Mouse (Mus musculus) cerebral cortex, adult 2 months (tissue): Measurements from ENCODE around the gene Ppp2r5a.

Source experiments
- WGBS: fragments of 180-500 bp; shearing (Covaris S2); methylation state at CpG from one replicate; pipeline ENCODE4 v1.1.7; 2018; 5-methylcytosine and 5-hydroxymethylcytosine counted together

The Ppp2r5a gene

DNA sequence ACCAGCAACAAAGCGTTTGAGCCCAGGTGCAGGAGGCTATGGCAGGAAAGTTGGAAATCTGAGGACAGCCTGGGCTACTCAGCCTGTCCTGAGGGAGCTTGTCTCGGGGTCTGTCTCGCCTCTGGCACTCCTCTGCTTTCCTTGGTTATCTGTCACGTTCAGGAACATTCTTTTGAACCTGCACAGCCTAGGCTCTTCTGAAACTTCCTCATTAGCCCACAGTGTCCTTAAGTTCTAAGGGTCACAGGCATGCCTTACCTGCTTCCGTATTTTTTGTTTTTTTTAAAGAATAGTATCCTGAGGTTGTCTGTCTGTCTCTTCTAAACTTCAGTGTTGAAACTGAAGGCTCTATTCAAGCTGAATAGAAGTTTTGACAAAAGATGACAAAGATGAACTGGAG, at the start of gene Ppp2r5a:
TSS of gene Ppp2r5a (minus strand) at position 199 of the 400 bp plus-strand sequence.
- WGBS: 80% methylated on average over 5 of the region's 5 CpGs

- WGBS: 74% methylated on average over 5 of the region's 5 CpGs
Measured at GRCm38 (mm10) chr1:191450614-191451013, 47.5 kb upstream of the Ppp2r5a start.

GRCm38 (mm10) chr1:191449537-191449936, 46.5 kb upstream of the Ppp2r5a start:
- WGBS: 99% methylated on average over 4 of the region's 4 CpGs

GRCm38 (mm10) chr1:191447391-191448016, 44.4 kb upstream of the Ppp2r5a start:
- 80% methylated on average over 6 of the region's 6 CpGs for WGBS

DNA sequence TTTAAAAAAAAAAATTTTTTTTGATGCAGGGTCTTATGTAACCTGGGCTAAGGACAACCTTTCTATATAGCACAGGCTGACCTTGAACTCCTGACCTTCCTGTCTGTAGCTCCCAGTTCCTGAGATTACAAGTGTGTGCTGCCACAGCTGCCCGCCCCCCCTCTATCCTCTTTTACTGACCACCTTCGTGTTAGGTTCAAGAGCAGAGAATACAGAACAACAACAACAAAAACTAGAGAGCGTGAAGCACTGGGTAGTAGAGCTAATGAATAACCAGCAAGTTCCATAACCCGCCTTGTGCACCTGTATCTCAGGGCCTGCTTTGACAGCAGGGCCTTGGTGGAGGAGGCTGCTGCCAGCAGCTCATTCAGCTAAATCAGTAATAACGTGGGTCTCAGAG, 43.2 kb upstream of the Ppp2r5a start:
- 80% methylated on average over 5 of the region's 5 CpGs for WGBS

DNA sequence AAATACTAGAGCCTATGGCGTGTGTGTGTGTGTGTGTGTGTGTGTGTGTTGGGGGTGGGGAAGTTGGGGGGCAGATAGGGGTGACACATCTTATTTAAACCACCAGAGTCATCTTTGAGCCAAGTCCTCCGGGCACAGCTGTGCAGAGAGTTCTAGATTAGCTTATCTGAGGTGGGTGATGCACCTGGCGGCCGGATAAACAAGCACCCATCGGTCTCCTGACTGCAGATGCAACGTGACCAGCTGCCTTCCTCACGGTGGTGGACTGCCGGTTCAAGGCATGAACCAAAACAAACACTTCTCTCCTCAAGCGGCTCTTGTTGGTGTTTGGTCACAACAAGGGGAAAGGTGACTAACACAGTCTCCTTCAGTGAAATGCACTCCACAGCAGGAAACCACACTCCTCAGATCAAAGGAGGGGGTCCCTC, 42.8 kb upstream of the Ppp2r5a start:
- 76% methylated on average over 9 of the region's 9 CpGs for WGBS

DNA sequence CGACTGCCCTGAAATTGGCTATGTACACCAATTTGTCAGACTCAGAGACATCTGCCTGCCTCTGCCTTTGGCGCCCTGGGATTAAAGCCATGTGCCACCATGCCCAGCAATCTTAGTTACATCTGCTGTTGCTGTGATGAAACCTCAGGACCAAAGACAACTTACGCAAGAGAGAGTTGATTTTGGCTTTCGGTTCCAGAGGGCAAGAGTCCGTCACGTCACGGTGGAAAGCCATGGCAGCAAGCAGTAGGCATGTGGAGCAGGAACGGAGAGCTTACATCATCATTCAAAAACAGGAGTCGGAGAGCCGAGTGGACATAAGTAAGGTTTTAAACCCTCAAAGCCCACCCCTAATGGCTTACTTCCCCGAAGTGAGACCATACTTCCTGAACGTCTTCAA, 42.3 kb upstream of the Ppp2r5a start:
- WGBS: 90% methylated on average over 12 of the region's 12 CpGs

- 91% methylated on average over 1 of the region's 1 CpGs for WGBS
Measured at GRCm38 (mm10) chr1:191444467-191444866, 41.4 kb upstream of the Ppp2r5a start.

DNA sequence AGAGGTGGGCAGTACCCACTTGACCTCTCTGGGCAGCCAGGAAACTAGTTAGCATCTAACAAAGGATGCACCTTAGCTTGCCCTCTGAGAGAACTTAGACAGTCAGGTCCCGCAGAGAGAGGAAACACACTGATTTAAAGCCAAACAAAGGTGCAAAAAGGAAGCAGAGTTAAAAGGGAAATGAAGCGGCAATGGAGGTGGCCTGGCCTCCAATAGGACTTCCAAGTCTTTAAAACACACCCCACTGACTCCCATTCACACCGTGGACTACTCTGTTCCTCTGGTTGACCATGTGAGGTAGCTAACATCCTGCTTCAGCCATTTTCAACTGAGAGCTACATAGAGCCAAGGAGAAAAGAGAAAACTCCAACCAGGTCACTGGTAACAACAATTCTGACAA, 35.9 kb upstream of the Ppp2r5a start:
- WGBS: 80% methylated on average over 3 of the region's 3 CpGs

DNA sequence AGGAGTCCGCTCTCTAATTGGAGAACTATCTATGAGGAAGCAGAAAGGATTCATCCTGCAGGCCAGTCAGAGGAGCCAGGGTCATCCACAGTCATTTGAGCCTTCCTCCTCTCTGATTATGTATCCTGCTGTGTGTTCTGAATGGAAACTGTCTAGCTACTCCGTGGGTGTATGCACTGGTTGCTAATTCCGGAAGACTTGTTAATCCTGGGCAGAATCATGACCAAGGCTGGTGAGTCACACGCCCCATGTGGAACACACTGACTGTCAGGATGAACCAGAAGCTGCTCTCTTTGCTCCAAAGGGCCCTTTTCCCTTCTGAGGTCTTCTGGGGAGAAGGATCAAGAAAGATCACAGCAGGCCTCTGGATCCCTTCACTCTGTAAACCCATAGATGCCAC, 35.5 kb upstream of the Ppp2r5a start:
- WGBS: 35% methylated on average over 4 of the region's 4 CpGs

GRCm38 (mm10) chr1:191436647-191437046, 33.6 kb upstream of the Ppp2r5a start:
- 70% methylated on average over 3 of the region's 3 CpGs for WGBS

GRCm38 (mm10) chr1:191435359-191435758, 32.3 kb upstream of the Ppp2r5a start:
- 29% methylated on average over 1 of the region's 1 CpGs for WGBS

- WGBS: 50% methylated on average over 7 of the region's 7 CpGs
Measured at GRCm38 (mm10) chr1:191432531-191432930, 29.5 kb upstream of the Ppp2r5a start.

DNA sequence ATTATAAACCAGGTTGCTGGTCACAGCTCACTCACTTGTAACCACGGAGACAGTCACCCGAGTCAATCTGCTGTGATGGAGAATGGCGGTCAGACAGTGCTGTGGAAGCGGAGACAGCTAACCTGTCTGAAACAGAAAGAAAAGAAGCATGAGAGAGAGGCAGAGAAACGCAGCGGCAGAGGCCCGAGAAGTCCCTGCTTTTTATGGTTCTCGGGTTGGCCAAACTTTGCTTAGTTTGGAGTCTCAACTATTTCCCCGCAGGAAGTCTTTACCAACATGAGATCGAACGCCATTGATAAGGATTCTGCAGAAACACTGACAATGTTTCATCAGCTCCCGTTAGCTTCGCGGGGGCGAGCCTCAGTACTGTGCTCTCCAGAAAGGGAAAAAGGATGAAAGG, 29.0 kb upstream of the Ppp2r5a start:
- 84% methylated on average over 15 of the region's 15 CpGs for WGBS

DNA sequence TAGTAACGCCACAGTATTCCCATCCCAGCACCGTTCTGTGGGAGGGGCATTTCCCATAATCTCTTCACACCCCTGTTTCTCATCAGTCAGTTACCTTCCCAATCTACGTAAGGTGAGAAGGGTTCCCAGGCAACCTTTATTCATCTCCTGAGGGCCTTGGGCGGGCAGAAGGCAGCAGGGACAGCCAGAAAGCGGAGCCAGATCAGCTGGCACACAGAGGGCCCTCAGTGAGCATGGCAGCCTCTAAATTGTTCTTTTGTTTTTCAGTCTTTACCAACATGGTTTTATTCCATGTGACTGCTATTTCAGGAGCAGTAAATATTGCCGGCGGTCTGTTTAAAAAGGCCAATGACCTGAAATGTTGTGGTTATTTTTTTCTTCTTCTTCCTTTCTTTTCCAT, 27.0 kb upstream of the Ppp2r5a start:
- 64% methylated on average over 7 of the region's 7 CpGs for WGBS

- WGBS: 67% methylated on average over 7 of the region's 7 CpGs
Measured at GRCm38 (mm10) chr1:191425884-191426283, 22.8 kb upstream of the Ppp2r5a start.

DNA sequence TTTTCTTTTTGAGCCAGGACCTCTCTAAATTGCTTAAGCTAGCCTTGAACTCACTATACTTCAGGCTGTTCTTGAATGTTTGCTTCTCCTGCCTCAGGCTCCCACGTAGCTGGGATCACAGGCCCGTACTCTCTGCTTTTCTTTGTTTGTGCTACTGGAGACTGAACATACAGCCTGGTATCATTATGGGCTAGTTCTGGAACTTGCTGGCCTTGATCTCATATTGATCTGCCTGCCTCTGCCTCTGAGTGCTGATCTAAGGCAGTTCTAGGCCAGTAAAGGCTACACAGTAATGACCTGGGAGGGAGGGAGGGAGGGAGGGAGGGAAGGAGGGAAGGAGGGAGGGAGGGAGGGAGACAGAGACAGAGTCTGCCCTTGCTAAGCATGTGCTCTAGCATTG, 20.1 kb upstream of the Ppp2r5a start:
- WGBS: 97% methylated on average over 2 of the region's 2 CpGs

GRCm38 (mm10) chr1:191422714-191423113, 19.6 kb upstream of the Ppp2r5a start:
- WGBS: 78% methylated on average over 3 of the region's 3 CpGs

- whole genome bisulfite sequencing: 84% methylated on average over 4 of the region's 4 CpGs
Measured at GRCm38 (mm10) chr1:191422164-191422563, 19.1 kb upstream of the Ppp2r5a start.

GRCm38 (mm10) chr1:191421426-191421999, 18.4 kb upstream of the Ppp2r5a start:
- WGBS: 68% methylated on average over 1 of the region's 1 CpGs

DNA sequence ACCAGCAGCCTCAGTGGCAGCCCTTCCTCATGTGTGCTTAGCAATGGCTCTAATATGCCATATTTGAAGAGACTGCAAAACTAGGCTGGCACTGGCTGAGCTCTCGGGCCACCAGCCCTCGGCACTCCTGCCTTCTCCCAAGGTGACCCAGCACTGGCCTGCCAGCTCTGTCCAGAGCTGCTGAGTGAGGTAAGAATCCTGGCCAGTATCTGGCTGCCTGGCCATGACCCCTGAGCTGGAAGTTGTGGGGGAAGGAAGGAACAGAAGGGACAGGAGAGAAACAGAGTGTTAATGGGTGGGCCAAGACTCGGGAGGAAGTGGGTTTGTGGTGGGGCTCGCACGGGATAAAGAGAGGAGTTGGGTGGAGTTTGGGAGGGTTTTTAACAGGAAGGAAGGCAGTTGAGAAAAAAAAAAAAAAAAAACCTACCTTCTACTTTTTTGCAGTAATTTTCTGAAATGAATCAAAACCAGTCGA, 17.9 kb upstream of the Ppp2r5a start:
- WGBS: 67% methylated on average over 6 of the region's 6 CpGs

- WGBS: 68% methylated on average over 8 of the region's 8 CpGs
Measured at GRCm38 (mm10) chr1:191419991-191420751, 17.1 kb upstream of the Ppp2r5a start.

- 83% methylated on average over 6 of the region's 6 CpGs for WGBS
Measured at GRCm38 (mm10) chr1:191419421-191419820, 16.3 kb upstream of the Ppp2r5a start.
